Mouse (Mus musculus) kidney, adult 18-20 months (tissue): Measurements from ENCODE around the gene Ank3.

Experiments used
- DNase-seq: peaks from one replicate; pipeline ENCODE4 v3.0.0; 2021

The Ank3 gene

GRCm38 (mm10) chr10:69630802-69631388 lies 232.3 kb downstream of the Ank3 start:
- no peak for DNase-seq

DNA sequence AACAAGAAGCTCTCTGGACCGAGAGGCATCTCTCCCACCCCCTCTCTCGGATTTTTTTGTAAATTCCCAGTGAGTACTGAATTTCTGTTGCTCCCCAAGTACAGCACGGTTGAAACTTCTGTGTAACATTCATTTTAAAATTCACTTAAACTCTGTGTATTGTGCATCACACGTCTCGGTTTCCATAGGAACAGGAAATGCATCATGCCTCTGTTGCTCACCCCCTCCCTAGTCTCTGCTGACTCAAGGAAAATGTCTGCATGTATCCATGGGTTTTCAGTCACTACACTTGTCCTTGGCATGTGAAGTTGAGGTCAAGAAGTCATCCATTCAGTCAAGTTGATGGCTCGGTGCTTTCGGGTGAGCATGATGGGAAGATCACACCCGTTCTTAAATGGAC lies 234.3 kb downstream of the Ank3 start:
- DNase-seq: no peak

DNA sequence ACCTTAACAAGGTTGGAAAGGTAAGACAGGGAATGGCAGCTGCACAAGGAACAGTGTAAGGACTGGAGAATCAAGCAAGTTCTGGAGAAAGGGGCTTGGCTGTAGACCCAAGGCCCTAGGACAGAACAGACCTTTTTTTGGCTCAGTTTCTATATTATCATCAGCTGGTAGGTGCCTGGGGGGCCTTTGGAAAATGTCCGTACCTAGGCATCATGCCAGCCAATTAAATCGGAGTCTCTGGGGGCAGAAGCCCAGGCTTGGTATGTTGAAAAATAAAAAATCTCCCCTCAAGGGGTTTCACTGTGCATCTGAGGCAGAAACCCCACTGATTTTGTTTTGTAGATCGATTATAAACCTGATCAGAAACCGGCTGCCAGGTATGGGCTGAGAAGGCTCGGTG lies 236.3 kb downstream of the Ank3 start:
- no peak for DNase-seq

- no peak for DNase-seq
These were observed 237.5 kb downstream of the Ank3 start for GRCm38 (mm10) chr10:69635910-69636656.

GRCm38 (mm10) chr10:69639138-69639537 lies 240.6 kb downstream of the Ank3 start:
- DNase-seq: no peak

GRCm38 (mm10) chr10:69640617-69641016 lies 242.0 kb downstream of the Ank3 start:
- DNase-seq: no peak

GRCm38 (mm10) chr10:69643481-69643880 lies 244.9 kb downstream of the Ank3 start:
- no peak for DNase-seq

DNA sequence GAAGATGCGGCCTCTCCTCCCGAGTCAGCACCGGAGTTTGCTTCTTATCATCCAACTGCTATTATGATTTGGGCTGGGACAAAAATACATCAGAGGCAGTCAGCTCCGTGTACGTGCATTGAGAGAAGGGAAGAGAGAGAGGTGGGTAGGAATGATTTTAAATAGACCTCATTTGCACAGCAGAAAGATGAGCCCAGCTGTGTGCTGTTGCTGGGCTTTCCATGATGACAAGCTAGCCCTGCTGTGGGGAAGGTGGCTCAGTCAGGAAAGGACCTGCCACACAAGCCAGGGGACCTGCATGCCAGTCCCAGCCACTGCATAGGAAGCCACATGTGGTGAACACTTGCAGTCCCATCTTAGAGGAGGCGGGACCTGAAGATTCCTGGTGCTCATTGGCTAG lies 245.4 kb downstream of the Ank3 start:
- DNase-seq: no peak

- DNase-seq: no peak
These were observed 246.8 kb downstream of the Ank3 start for GRCm38 (mm10) chr10:69645311-69645802.

DNA sequence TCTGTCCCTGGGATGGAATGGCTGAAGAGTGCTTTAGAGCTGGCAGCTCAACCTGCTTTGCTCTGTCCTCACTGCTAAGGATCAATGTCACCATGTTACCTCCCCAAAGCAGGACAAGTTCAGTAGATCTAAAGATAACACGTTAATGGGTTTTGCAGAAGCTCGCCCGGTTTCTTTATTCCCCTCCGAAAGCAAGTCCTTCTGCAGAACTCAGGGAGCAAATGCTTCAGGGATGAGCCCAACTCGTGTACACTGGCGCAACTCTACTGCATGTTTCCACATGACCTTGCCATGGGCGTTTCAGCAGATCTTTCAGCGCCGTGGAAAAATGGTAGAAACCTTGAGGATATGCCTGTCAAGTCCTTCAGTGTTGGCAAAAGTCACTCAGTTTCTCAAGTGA lies 247.4 kb downstream of the Ank3 start:
- no peak for DNase-seq

DNA sequence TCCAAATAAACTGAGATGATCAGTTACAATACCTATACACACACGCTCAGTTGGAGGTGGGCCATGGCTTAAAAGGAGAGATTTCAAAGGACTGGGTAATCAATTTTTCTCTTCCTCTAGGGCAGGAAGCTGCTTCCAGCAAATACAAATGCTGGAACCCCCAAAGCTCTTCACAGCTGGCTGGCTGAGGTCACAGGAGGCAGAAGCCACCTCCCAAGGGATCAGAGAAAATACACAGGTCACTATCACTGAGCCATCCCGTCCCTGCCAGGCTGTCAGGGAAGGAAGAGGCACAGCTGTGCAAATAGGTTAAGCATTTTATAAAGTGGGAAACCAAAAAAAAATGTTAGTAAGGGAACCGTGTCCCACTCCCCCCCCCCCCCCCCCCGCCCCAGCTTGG lies 251.5 kb downstream of the Ank3 start:
- DNase-seq: no peak

DNA sequence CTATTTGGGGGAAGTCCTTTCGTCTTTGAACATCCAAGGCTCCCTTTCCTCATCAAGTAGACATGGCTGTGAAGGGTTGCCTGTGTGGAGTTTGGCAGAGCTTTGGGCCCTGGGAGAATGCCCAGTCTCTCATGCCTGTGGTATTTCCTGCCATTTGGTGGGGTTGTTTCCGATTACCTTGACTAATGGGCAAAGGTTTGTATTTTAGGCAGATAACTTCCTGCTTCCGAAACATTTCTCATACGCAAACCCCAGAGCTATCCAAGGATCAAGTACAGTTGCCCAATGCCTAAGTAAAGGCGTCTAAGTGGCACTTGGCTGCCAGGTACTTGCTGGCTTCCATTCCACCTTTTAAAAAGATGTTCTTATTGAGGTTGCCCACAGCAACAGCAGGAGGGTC lies 254.1 kb downstream of the Ank3 start:
- peak; percentile 48 for DNase-seq

- DNase-seq: no peak
These were observed 254.6 kb downstream of the Ank3 start for GRCm38 (mm10) chr10:69653121-69653677.

- no peak for DNase-seq
These were observed 255.6 kb downstream of the Ank3 start for GRCm38 (mm10) chr10:69654176-69654575.

DNA sequence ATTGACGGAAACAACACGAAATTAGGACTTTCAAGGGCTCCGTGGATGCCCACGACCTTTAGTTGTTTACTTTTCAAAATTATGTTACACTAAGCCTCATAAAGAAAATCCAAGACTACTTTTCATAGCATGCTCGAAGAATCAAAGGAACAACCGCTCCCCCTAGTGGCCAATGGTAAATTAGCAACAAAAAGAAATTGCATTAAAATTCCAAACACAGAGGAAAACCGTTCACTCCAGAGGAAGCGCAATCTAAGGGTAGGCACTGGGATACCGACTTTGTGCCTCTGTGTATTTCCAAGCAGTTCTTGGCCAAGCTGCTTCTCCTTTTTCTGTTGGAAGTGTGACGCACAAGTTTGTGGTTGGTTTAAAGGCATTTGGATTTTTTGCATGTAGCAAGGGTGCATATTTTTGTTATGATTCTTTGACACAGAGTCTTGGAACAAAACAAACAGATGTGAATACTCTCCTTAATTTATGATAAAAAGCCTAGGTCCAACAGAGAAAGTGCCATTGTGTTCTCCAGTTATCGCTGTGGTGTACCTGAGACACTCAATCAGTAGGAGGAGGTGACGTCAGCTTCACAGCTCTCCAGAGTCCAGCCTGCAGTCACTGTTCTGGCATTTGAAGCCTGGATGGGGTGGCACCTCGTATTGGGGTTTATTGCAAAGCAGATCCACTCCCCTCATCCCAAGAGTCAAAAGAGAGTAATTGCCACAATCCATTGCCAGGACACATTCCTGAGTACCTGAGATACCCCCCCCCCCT lies 256.5 kb downstream of the Ank3 start:
- DNase-seq: peak; percentile 42

- DNase-seq: peak; percentile 42
These were observed 257.7 kb downstream of the Ank3 start for GRCm38 (mm10) chr10:69656321-69656720.

- DNase-seq: no peak
These were observed 261.2 kb downstream of the Ank3 start for GRCm38 (mm10) chr10:69659818-69660217.

DNA sequence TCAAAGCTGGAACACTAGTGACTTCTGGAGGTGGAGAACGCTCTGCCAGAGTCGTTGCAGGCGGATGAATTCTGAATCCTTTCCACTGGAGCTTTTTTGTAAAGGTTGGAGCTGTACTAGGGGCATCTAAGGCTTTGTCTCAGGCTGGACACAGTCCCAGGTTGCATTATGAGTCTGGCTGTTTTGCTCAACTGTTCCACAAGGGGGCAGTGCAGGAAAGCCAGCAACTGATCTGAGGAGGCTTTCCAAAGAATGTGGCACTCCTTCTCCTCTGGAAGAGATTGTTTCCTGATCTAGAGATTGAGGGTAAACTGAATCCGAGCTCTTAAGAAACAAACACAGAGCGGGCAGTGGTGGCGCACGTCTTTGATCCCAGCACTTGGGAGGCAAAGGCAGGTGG lies 263.8 kb downstream of the Ank3 start:
- DNase-seq: peak; percentile 75

- DNase-seq: no peak
These were observed 268.9 kb downstream of the Ank3 start for GRCm38 (mm10) chr10:69667482-69667881.

- no peak for DNase-seq
These were observed 271.9 kb downstream of the Ank3 start for GRCm38 (mm10) chr10:69670496-69670895.

- no peak for DNase-seq
These were observed 272.4 kb downstream of the Ank3 start for GRCm38 (mm10) chr10:69670959-69671358.

GRCm38 (mm10) chr10:69671505-69671904 lies 272.9 kb downstream of the Ank3 start:
- no peak for DNase-seq

DNA sequence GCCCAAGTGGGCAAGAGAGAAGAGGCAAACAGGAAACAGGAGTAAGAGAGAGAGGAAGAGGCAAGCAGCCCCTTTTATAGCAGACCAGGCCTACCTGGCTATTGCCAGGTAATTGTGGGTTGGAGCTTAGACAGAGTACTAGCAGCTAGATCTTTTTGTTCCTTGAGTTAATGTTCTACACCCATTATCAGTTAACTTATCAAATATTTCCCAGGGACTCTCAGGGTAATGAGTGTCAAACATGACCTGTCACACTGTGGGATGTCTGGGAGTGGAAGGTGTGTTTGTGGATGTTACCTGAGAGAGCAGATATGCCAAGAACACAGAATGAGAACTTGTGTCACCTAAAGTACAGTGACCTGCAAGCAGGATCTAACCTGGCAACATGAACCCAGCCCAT lies 274.0 kb downstream of the Ank3 start:
- DNase-seq: no peak

DNA sequence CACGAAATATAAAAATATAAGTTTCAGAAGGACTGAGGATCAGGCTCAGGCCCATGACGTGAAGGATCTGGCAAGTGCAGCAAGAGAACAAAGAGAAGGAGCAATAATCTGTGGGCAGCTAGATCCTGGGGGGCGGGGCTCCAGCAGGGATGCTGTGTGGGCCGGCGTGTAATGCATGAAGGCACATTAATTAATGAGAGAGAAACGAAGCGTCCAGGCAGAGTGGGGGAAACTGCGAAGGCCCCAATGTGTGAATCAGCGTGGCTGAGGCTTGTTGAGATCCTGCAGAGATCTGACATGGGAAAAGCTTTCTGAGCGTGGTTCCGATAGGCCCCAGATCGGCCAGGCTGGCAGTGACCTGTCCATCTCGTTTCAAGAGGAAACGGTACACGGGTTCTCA lies 279.7 kb downstream of the Ank3 start:
- no peak for DNase-seq
